Mouse (Mus musculus): Measurements from ENCODE around the gene Tcf7l2.

DNA sequence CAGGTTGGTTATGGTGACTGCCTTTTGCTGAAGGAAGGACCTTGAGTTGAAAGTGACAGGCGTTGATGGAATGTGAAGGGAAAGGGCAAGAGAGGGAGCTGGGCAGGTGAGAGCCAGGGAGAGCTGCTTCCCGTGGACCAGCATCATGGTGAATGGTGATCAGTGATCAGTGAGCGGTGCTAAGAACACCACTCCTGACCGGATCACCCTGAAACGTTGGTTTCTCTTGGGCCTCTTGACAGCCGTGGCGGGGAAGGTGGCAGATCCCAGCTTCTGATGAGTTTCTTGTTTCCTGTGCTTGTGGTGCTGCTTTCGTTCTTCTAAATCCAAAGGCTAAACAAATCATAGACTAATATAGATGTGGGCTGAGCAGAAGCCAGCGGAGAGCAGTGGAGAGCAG, 13.8 kb downstream of the Tcf7l2 start:
- no peak for TF ChIP-seq CTCF (IDR thresholded peaks at IDR 0.05; ENCODE audit: low read depth)
- TF ChIP-seq EP300 (IDR thresholded peaks at IDR 0.05; ENCODE audit: low read depth), result no peak

All from heart, postnatal 0 days (tissue).